Mouse (Mus musculus) liver, adult 2 months (tissue): Measurements from ENCODE around the gene Mad2l2. TPM values are rescaled to one million over a fixed set of nuclear protein-coding genes. Genes with fewer than 3 reads are reported as not detected.

Source experiments
- DNase-seq: peaks from one replicate; pipeline ENCODE4 v3.0.0-alpha.2; 2011; ENCODE audit warnings: low read depth, low spot score; ENCODE audit errors: extremely low read depth
- H3K27ac ChIP-seq: fragments of 200-500 bp; replicated peaks from 2 replicates; pipeline ENCODE4 v1.5.1; 2012; ENCODE audit warnings: low read depth, mild to moderate bottlenecking, control low read depth, inconsistent platforms, low read length; ENCODE audit not compliant: insufficient read depth
- H3K27me3 ChIP-seq: fragments of 200-500 bp; 2 replicates; pipeline ENCODE4 v1.6.1; 2012; ENCODE audit warnings: mild to moderate bottlenecking, moderate library complexity, low read length, inconsistent platforms; ENCODE audit not compliant: control insufficient read depth, insufficient read depth
- H3K36me3 ChIP-seq: fragments of 200-500 bp; 2 replicates; pipeline ENCODE4 v1.6.1; 2012; ENCODE audit warnings: low read length, inconsistent platforms; ENCODE audit not compliant: control insufficient read depth, insufficient read depth
- H3K4me1 ChIP-seq: fragments of 200-500 bp; 2 replicates; pipeline ENCODE4 v1.6.1; 2011; ENCODE audit warnings: low read length; ENCODE audit not compliant: control insufficient read depth, insufficient read depth
- H3K4me3 ChIP-seq: fragments of 200-500 bp; 2 replicates; pipeline ENCODE4 v1.5.1; 2011; ENCODE audit warnings: low read depth, mild to moderate bottlenecking, control low read depth, low read length, moderate library complexity; ENCODE audit not compliant: insufficient read depth
- H3K79me2 ChIP-seq: fragments of 200-500 bp; 2 replicates; pipeline ENCODE4 v1.6.1; 2012; ENCODE audit warnings: inconsistent platforms, mild to moderate bottlenecking, low read length, moderate library complexity; ENCODE audit not compliant: control insufficient read depth, insufficient read depth
- H3K9ac ChIP-seq: fragments of 200-500 bp; 2 replicates; pipeline ENCODE4 v1.6.1; 2012; ENCODE audit warnings: low read depth, mild to moderate bottlenecking, control low read depth, inconsistent platforms, low read length
- CTCF ChIP-seq: fragments of 200-500 bp; IDR thresholded peaks from 2 replicates; pipeline ENCODE4 v1.5.1; 2011; ENCODE audit warnings: low read depth, low read length, control low read depth
- POLR2A ChIP-seq: fragments of 200-500 bp; IDR thresholded peaks from 2 replicates; pipeline ENCODE4 v1.6.1; 2011; ENCODE audit warnings: low read length, control low read depth; ENCODE audit not compliant: insufficient read depth; ENCODE audit errors: extremely low read depth
- WGBS: fragments of 180-500 bp; shearing (Covaris S2); methylation state at CpG from one replicate; pipeline ENCODE4 v1.1.7; 2018; 5-methylcytosine and 5-hydroxymethylcytosine counted together
- polyA plus RNA-seq: library from polyadenylated mRNA; depleted of rRNA; stranded (reverse); fragments of >200 nt; gene quantifications from 2 replicates; pipeline ENCODE4 v1.2.3, GENCODE M21; 2012
- total RNA-seq: library from RNA; depleted of rRNA; stranded (reverse); fragments of >200 nt; gene quantifications from 2 replicates; pipeline ENCODE4 v1.2.3, GENCODE M21; 2014

Gene Mad2l2
- total and polyA plus RNA-seq, 2 experiments = 8.9 to 49.6 TPM

- Histone ChIP-seq H3K27ac (no peak overlapping the region), H3K36me3 (no peaks in the 10 kb centered on the region), H3K9ac (no peak overlapping the region), H3K79me2 (no peaks in the 10 kb centered on the region), H3K4me3 (no peak overlapping the region), H3K27me3 (peaks cover 11% of the 10 kb centered on the region), H3K4me1 (peaks cover 1% of the 10 kb centered on the region; the same call in 1 of the 2 replicates)
- TF ChIP-seq POLR2A (no peak), CTCF (no peak)
- WGBS = 18% methylated on average over 10 of the region's 10 CpGs
- no peak for DNase-seq
Observed at GRCm38 (mm10) chr4:148166431-148166830, 36.2 kb downstream of the Mad2l2 start.

DNA sequence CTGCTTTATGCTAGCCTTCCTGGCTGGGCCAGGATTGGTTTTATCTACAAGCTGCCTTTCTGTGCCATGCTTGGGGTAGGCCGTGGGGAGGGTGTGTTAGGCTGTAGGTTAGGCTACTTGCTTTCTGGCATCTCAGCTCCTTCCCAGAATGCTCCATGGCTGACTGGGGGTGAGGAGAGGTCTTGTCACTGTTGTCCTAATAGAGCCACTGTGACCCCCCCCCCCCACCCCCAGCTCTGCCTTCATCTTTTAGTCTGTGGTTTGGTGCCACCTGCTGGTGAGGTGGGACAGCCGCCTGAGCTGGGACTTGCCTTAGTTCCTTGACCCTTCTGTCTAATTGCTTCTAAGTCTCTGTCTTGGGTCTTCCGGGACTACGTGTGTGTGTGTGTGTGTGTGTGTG lies 36.8 kb downstream of the Mad2l2 start:
- H3K9ac ChIP-seq = no peak overlapping the region
- no peak overlapping the region for H3K27ac ChIP-seq
- DNase-seq = peak; percentile 28
- no peaks in the 10 kb centered on the region for H3K36me3 ChIP-seq
- 15% methylated on average over 4 of the region's 4 CpGs for WGBS
- H3K79me2 ChIP-seq = no peaks in the 10 kb centered on the region
- no peak overlapping the region for H3K4me3 ChIP-seq
- peaks cover 10% of the 10 kb centered on the region for H3K27me3 ChIP-seq
- TF ChIP-seq CTCF (peak; percentile 79), POLR2A (no peak)
- peaks cover 1% of the 10 kb centered on the region; the same call in 1 of the 2 replicates for H3K4me1 ChIP-seq

- peak; percentile 84 for TF ChIP-seq CTCF
- TF ChIP-seq POLR2A = no peak
- peaks cover 10% of the 10 kb centered on the region for H3K27me3 ChIP-seq
- no peak overlapping the region for H3K4me3 ChIP-seq
- 17% methylated on average over 7 of the region's 7 CpGs for WGBS
- no peaks in the 10 kb centered on the region for H3K36me3 ChIP-seq
- H3K9ac ChIP-seq = no peak overlapping the region
- DNase-seq = peak; percentile 50
- H3K79me2 ChIP-seq = no peaks in the 10 kb centered on the region
- H3K4me1 ChIP-seq = peaks cover 1% of the 10 kb centered on the region; the same call in 1 of the 2 replicates
- no peak overlapping the region for H3K27ac ChIP-seq
Observed at GRCm38 (mm10) chr4:148168287-148168686, 38.1 kb downstream of the Mad2l2 start.

DNA sequence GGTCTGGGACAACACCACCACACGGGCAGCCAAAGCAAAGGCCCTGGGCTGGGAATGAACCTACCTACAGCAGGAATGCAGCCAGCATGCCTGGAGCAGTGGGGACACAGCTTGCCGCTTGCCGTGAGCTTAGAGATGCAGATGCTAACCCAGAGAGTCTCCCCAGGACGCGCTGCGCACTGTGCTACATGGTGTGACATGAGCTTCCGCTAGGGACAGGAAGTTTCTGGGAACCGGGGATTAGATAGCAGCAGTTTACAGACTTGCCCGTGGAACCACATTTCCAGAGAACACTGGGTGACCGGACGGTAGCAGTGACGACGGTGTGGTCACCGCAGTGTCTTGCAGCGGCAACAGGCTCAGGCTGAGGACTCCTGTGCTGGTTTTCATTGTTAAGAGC lies 39.4 kb downstream of the Mad2l2 start:
- Histone ChIP-seq H3K79me2 (no peaks in the 10 kb centered on the region), H3K9ac (no peak overlapping the region), H3K36me3 (no peaks in the 10 kb centered on the region), H3K4me3 (no peak overlapping the region), H3K27ac (no peak overlapping the region), H3K4me1 (no peaks in the 10 kb centered on the region), H3K27me3 (peaks cover 13% of the 10 kb centered on the region)
- DNase-seq = no peak
- 24% methylated on average over 15 of the region's 15 CpGs for WGBS
- TF ChIP-seq POLR2A = no peak
- TF ChIP-seq CTCF = no peak

- H3K27ac ChIP-seq = no peak overlapping the region
- TF ChIP-seq POLR2A (no peak), CTCF (peak; percentile 96)
- H3K79me2 ChIP-seq = no peaks in the 10 kb centered on the region
- WGBS = 4% methylated on average over 2 of the region's 2 CpGs
- peak; percentile 32 for DNase-seq
- H3K4me1 ChIP-seq = no peaks in the 10 kb centered on the region
- H3K27me3 ChIP-seq = peaks cover 9% of the 10 kb centered on the region
- no peak overlapping the region for H3K4me3 ChIP-seq
- no peaks in the 10 kb centered on the region for H3K36me3 ChIP-seq
- H3K9ac ChIP-seq = no peak overlapping the region
Observed at GRCm38 (mm10) chr4:148170842-148171241, 40.7 kb downstream of the Mad2l2 start.

- no peaks in the 10 kb centered on the region for H3K79me2 ChIP-seq
- no peaks in the 10 kb centered on the region for H3K4me1 ChIP-seq
- H3K9ac ChIP-seq = no peak overlapping the region
- peaks cover 9% of the 10 kb centered on the region for H3K27me3 ChIP-seq
- WGBS = 36% methylated on average over 3 of the region's 3 CpGs
- no peak overlapping the region for H3K4me3 ChIP-seq
- no peak for TF ChIP-seq POLR2A
- TF ChIP-seq CTCF = no peak
- DNase-seq = no peak
- H3K27ac ChIP-seq = no peak overlapping the region
- no peaks in the 10 kb centered on the region for H3K36me3 ChIP-seq
Observed at GRCm38 (mm10) chr4:148171261-148171660, 41.1 kb downstream of the Mad2l2 start.
